Mouse (Mus musculus) C2C12 (cell line): ENCODE measurements around the gene C3. TPM values are rescaled to one million over a fixed set of nuclear protein-coding genes. Genes with fewer than 3 reads are reported as not detected.

Experiments
- H3K27me3 ChIP-seq: one replicate; pipeline ENCODE4 v1.6.1; 2011; ENCODE audit not compliant: control insufficient read depth, insufficient read depth, insufficient read length
- H3K36me3 ChIP-seq: one replicate; pipeline ENCODE4 v1.6.1; 2011; ENCODE audit not compliant: control insufficient read depth, insufficient read depth
- H3K4me3 ChIP-seq: one replicate; pipeline ENCODE4 v1.5.1; 2011; ENCODE audit warnings: mild to moderate bottlenecking, control low read depth; ENCODE audit not compliant: poor library complexity, insufficient read depth, severe bottlenecking
- H3K79me2 ChIP-seq: one replicate; pipeline ENCODE4 v1.6.1; 2011; ENCODE audit not compliant: control insufficient read depth, insufficient read depth
- H3K79me3 ChIP-seq: one replicate; pipeline ENCODE4 v1.6.1; 2011; ENCODE audit warnings: low read depth, control low read depth
- H3ac ChIP-seq: one replicate; pipeline ENCODE3; 2011; ENCODE audit warnings: low read depth; ENCODE audit not compliant: control insufficient read depth, insufficient read length
- CEBPB ChIP-seq: IDR thresholded peaks from one replicate; pipeline ENCODE4 v1.6.1; 2011; ENCODE audit warnings: low read depth, mild to moderate bottlenecking, control low read depth, moderate library complexity
- CTCF ChIP-seq: IDR thresholded peaks from one replicate; pipeline ENCODE4 v1.5.1; 2011; ENCODE audit not compliant: control insufficient read depth, insufficient read depth, insufficient read length
- FOSL1 ChIP-seq: IDR thresholded peaks from one replicate; pipeline ENCODE4 v1.8.0; 2011; ENCODE audit warnings: mild to moderate bottlenecking, low read length; ENCODE audit not compliant: poor library complexity, insufficient read depth, severe bottlenecking
- MAX ChIP-seq: IDR thresholded peaks from one replicate; pipeline ENCODE4 v1.6.1; 2011; ENCODE audit warnings: mild to moderate bottlenecking, control low read depth
- MYOD1 ChIP-seq: IDR thresholded peaks from one replicate; pipeline ENCODE4 v1.6.1; 2011; ENCODE audit warnings: low read depth; ENCODE audit not compliant: control insufficient read depth, insufficient read length
- MYOG ChIP-seq: IDR thresholded peaks from one replicate; pipeline ENCODE4 v1.6.1; 2011; ENCODE audit not compliant: control insufficient read depth, insufficient read length; ENCODE audit errors: extremely low read depth
- USF1 ChIP-seq: IDR thresholded peaks from one replicate; pipeline ENCODE4 v1.6.1; 2011; ENCODE audit warnings: low read depth, mild to moderate bottlenecking, control low read depth, moderate library complexity
- polyA plus RNA-seq: library from polyadenylated mRNA; unstranded; fragments of >200 nt; fragmentation: generic; extraction: Trizol; gene quantifications from one replicate; pipeline ENCODE4 v1.2.1, GENCODE M21; 2012; ENCODE audit warnings: missing spikeins

The C3 gene
- polyA plus RNA-seq, 1 experiment, result 0.01 TPM

DNA sequence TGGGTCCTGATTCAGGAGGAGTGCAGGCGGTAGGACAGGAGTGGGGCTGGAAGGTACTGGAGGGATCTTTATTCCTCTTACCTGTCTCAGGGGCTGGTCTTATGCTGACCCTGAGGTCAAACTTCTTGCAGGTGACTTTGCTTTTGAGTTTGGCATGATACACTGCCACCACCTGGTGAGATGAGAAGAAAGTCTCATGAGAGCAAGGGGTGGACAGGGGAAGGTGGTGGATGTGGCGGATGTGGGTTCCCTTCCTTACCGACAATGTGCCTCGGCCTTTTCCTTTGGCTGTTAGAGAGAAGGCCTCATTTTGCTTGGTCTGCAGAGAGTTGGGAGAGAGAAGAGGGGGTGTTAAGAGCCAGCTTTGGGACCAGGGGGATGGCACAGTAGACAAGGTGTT lies 18.6 kb downstream of the C3 start:
- Histone ChIP-seq H3K79me3 (no peaks in the 10 kb centered on the region), H3K4me3 (no peak overlapping the region), H3K79me2 (no peaks in the 10 kb centered on the region), H3ac (no peak overlapping the region), H3K36me3 (no peaks in the 10 kb centered on the region), H3K27me3 (peaks cover 21% of the 10 kb centered on the region)
- TF ChIP-seq MAX (no peak), FOSL1 (no peak), MYOG (no peak), CTCF (no peak), CEBPB (no peak), USF1 (no peak), MYOD1 (no peak)

DNA sequence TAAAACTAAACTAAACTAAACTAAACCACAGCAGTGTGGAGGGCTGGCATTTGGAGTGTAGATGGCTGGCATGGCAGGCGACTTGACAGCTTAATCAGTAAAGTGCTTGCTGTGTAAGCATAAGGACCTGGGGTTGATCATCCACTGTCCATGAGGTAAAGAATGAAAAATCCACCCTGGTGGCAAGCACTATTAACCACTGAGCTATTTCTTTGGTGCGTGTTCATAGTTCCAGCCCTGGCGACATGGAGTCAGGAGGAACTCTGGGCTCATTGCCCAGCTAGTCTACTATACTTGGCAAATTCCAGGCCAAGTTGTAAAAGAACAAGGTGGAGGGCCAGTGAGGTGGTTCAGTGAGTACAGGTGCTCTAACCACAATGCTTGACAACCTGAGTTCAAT lies 20.0 kb downstream of the C3 start:
- H3K4me3 ChIP-seq, result no peak overlapping the region
- H3K36me3 ChIP-seq, result no peaks in the 10 kb centered on the region
- H3K27me3 ChIP-seq, result peaks cover 14% of the 10 kb centered on the region
- no peak for TF ChIP-seq MYOD1
- no peak for TF ChIP-seq MAX
- no peak for TF ChIP-seq USF1
- TF ChIP-seq FOSL1, result no peak
- no peak for TF ChIP-seq CEBPB
- no peak for TF ChIP-seq MYOG
- no peak for TF ChIP-seq CTCF
- no peaks in the 10 kb centered on the region for H3K79me3 ChIP-seq
- H3ac ChIP-seq, result no peak overlapping the region
- H3K79me2 ChIP-seq, result no peaks in the 10 kb centered on the region

DNA sequence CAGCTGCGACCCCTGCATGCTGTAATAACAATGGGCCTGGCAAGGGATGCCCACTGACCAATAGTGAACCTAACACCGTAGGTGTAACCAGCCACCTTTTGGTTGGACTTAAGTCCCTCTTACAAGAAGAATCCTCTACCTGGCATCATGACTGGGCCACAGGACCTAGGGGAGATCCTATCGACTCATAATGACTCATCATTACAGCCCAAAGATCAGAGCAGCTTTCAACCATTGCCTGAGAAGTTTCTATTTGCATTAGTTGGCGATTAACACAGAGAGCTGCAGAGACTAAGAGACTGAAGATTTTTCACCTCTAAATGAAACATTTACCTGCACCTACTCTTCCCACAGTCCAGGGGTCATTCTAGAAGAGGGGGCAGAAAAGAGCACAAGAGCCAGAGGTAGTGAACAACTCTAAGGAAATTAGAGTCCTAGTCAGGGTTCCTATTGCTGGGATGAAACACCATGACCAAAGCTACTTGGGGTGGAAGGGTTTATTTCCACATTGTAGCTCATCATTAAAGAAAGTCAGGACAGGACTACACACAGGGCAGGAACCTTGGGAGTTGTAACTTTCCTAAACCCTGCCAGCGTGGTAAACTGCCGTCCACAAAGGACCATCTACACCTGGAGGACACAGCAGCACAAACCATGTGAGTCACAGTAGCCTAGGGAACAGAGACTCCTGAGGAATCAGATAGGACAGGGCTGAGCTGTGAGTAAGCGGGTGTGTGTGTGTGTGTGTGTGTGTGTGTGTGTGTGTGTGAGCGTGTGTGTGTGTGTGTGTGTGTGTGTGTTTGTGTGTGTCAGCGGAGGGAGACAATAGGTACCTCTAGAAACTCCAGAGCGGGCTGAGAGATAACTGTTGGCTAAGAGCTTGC lies 25.9 kb downstream of the C3 start:
- Histone ChIP-seq H3K4me3 (no peak overlapping the region), H3ac (no peak overlapping the region), H3K36me3 (no peaks in the 10 kb centered on the region), H3K27me3 (peaks cover 4% of the 10 kb centered on the region), H3K79me2 (no peaks in the 10 kb centered on the region), H3K79me3 (no peaks in the 10 kb centered on the region)
- TF ChIP-seq MYOD1, result no peak
- no peak for TF ChIP-seq CEBPB
- no peak for TF ChIP-seq FOSL1
- no peak for TF ChIP-seq MYOG
- no peak for TF ChIP-seq USF1
- no peak for TF ChIP-seq MAX
- no peak for TF ChIP-seq CTCF

DNA sequence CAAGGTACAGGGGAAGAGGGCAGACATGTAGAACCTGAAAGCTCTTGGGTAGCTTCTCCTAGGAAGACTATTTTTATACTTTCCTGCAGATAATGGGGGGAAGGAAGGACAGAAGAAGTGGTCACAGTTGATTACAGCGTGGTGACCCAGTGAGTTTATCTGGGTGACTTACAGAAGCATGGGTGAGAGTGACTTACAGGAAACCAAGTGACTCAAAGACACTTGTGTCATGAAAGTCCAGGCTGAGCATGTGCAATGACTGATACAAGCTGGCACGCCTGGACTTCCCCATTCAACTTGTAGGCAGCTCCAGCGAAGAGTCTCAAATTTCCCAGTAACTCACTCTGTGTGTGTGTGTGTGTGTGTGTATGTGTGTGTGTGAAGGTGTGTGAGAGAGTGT lies 29.7 kb downstream of the C3 start:
- TF ChIP-seq MYOD1, result no peak
- TF ChIP-seq FOSL1, result no peak
- no peak for TF ChIP-seq CTCF
- TF ChIP-seq MAX, result no peak
- no peak for TF ChIP-seq USF1
- TF ChIP-seq MYOG, result no peak
- TF ChIP-seq CEBPB, result no peak
- no peaks in the 10 kb centered on the region for H3K79me2 ChIP-seq
- H3ac ChIP-seq, result no peak overlapping the region

DNA sequence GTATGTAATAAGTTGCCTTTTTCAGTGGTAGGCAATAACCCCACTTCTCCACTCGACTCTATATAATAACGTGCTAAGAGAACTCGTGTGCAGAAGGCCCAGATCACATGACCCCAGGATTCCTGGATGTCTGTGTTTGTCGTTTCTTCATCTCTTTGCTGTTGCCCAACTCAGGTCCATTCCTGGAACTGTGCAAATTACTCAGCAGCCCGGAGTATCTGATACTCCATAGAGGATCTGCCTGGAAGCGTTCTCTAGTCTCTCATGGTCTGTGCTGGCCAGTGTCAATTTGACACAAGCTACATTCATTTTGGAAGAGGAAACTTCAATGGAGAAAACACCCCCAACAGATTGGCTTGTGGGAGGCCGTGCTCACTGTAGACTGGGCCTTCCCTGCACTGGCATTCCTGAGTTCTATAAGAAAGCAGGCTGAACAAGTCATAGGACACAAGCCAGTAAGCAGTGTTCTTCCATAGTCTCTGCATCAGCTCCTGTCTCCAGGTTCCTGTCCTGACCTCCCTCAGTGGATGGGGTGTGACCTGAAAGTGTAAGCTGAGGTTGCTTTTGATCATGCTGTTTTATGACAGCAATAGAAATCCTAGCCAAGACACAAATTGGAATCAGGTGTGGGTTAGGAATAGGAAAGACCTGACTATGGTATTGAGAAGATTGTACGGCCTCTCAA lies 32.5 kb downstream of the C3 start:
- Histone ChIP-seq H3K79me2 (no peaks in the 10 kb centered on the region), H3ac (no peak overlapping the region), H3K4me3 (no peak overlapping the region), H3K27me3 (peaks cover 38% of the 10 kb centered on the region), H3K79me3 (no peaks in the 10 kb centered on the region), H3K36me3 (no peaks in the 10 kb centered on the region)
- no peak for TF ChIP-seq FOSL1
- TF ChIP-seq MYOG, result no peak
- no peak for TF ChIP-seq MYOD1
- no peak for TF ChIP-seq CTCF
- TF ChIP-seq USF1, result no peak
- no peak for TF ChIP-seq CEBPB
- no peak for TF ChIP-seq MAX

More for the DNA sequence above, 29.7 kb downstream of the C3 start:
- Histone ChIP-seq H3K79me3 (no peaks in the 10 kb centered on the region), H3K27me3 (peaks cover 23% of the 10 kb centered on the region), H3K4me3 (no peak overlapping the region), H3K36me3 (no peaks in the 10 kb centered on the region)
